Mouse (Mus musculus) hindbrain, embryonic 14.5 days (tissue): ENCODE measurements around the gene Cisd3. TPM values are rescaled to one million over a fixed set of nuclear protein-coding genes. Genes with fewer than 3 reads are reported as not detected.
"Not testable (repeated sequence)": the region's sequence is repeated elsewhere in the genome, so short reads cannot be mapped to it uniquely, and the experiment has no call there.

Experiments
- ATAC-seq: fragments of 200-750 bp; cut with Nextera tagmentation; 2 replicates; pipeline ENCODE4 v1.8.0; 2017; ENCODE audit warnings: moderate number of reproducible peaks, mild to moderate bottlenecking, moderate TSS enrichment, moderate library complexity; ENCODE audit not compliant: low FRiP score
- DNase-seq: peaks from one replicate; pipeline ENCODE4 v3.0.0-alpha.2; 2015; ENCODE audit warnings: low spot score
- H3K27ac ChIP-seq: fragments of 300-500 bp; sonication (generic); 2 replicates; pipeline ENCODE4 v1.5.1; 2014; ENCODE audit warnings: mild to moderate bottlenecking, moderate library complexity
- H3K27me3 ChIP-seq: fragments of 300-500 bp; sonication (generic); 2 replicates; pipeline ENCODE4 v1.6.1; 2014; ENCODE audit warnings: mild to moderate bottlenecking, low read length, mixed read lengths; ENCODE audit not compliant: control insufficient read depth, insufficient read depth
- H3K36me3 ChIP-seq: fragments of 300-500 bp; sonication (generic); replicated peaks from 2 replicates; pipeline ENCODE4 v1.6.1; 2014; ENCODE audit not compliant: control insufficient read depth, insufficient read depth
- H3K4me1 ChIP-seq: fragments of 300-500 bp; sonication (generic); replicated peaks from 2 replicates; pipeline ENCODE4 v1.6.1; 2014; ENCODE audit warnings: antibody characterized with exemption, low read length, mixed read lengths; ENCODE audit not compliant: control insufficient read depth, insufficient read depth
- H3K4me2 ChIP-seq: fragments of 300-500 bp; sonication (generic); replicated peaks from 2 replicates; pipeline ENCODE4 v1.6.1; 2014; ENCODE audit warnings: mild to moderate bottlenecking, moderate library complexity
- H3K4me3 ChIP-seq: fragments of 300-500 bp; sonication (generic); replicated peaks from 2 replicates; pipeline ENCODE4 v1.5.1; 2014; ENCODE audit warnings: mild to moderate bottlenecking, low read length
- H3K9ac ChIP-seq: fragments of 300-500 bp; sonication (generic); 2 replicates; pipeline ENCODE4 v1.6.1; 2014
- H3K9me3 ChIP-seq: fragments of 300-500 bp; sonication (generic); 2 replicates; pipeline ENCODE4 v1.6.1; 2016; ENCODE audit warnings: low read length; ENCODE audit not compliant: control insufficient read depth
- WGBS: fragments of 180-500 bp; shearing (Covaris S2); extraction: QIAGEN DNeasy Blood & Tissue Kit; methylation state at CpG from one replicate; pipeline ENCODE4 v1.1.7; 2014; 5-methylcytosine and 5-hydroxymethylcytosine counted together
- microRNA-seq: library from miRNA; unstranded; fragments of <30 nt; microRNA quantifications from one replicate; pipeline ENCODE4, GENCODE M21; 2016
- polyA plus RNA-seq: library from polyadenylated mRNA; unstranded; fragments of >200 nt; fragmentation: Nextera tagmentation; extraction: Ambion mirVana; gene quantifications from 2 replicates; pipeline ENCODE4 v1.2.1, GENCODE M21; 2014

Gene Cisd3
- polyA plus RNA-seq, 1 experiment from 2014 or later: 27.7 TPM

DNA sequence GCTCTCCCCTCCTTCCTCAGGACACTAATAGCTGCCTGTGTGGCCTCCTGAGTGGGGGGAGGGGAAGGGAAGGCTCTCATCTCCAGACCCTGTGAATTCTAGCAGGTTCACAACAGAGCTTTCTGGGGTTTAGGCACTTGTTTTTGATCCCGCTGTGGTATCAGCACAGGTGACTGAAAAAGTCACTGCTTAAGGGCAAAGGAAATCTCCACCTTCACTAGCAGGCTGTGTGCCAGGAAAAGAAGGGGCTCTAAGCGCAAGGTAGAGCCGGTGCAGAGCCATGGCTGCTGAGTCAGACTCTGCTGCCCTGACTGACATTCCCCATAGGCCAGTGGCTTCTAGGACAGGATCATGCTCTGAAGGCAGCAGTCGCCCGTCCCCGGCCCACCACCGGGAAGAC, 43.1 kb downstream of the Cisd3 start:
- Histone ChIP-seq H3K9ac (no peak overlapping the region), H3K27me3 (no peaks in the 10 kb centered on the region), H3K4me1 (no peaks in the 10 kb centered on the region), H3K4me2 (no peak overlapping the region), H3K27ac (no peak overlapping the region), H3K4me3 (no peak overlapping the region), H3K36me3 (peaks cover 82% of the 10 kb centered on the region), H3K9me3 (no peaks in the 10 kb centered on the region)
- DNase-seq: no peak
- no peak for ATAC-seq
- WGBS: 94% methylated on average over 7 of the region's 7 CpGs

DNA sequence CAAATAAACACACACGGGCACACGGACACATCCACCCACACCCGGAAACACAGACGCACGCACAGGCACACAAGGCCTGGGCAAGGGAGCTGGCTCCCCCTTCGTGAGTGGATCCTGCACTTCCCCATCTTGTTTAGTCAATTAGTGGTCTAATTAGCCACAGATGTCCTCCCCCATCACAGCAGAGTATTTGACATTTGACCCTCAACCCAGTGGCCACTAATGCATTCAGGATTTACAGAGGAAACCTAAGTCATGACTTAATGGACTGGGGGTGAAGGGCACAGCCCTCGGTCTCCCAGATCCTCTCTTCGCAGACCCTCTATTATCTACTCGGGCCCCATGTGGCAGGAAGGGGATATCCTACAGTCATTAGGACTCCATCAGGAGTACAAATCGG, 48.1 kb downstream of the Cisd3 start:
- ATAC-seq (no peak), DNase-seq (no peak)
- Histone ChIP-seq H3K9me3 (no peaks in the 10 kb centered on the region), H3K27ac (no peak overlapping the region), H3K4me3 (no peak overlapping the region), H3K36me3 (peaks cover 34% of the 10 kb centered on the region), H3K27me3 (no peaks in the 10 kb centered on the region), H3K4me2 (no peak overlapping the region), H3K9ac (no peak overlapping the region), H3K4me1 (no peaks in the 10 kb centered on the region)
- WGBS: 58% methylated on average over 10 of the region's 10 CpGs

DNA sequence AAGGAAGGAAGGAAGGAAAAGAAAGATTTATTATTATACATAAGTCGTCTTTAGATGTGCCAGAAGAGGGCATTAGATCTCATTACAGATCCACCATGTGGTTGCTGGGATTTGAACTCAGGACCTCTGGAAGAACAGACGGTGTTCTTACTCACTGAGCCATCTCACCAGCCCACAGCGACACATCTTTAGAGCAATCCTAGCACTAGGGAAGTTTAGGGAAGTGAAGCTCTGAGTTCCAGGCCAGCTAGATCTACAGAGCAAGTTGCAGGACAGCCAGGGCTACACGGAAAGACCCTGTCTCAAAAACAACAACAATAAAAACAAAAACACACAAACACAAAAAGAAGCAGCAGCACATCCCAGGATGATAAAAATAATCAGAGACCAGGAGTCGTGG, 49.2 kb downstream of the Cisd3 start:
- not testable (repeated sequence) for H3K27me3 ChIP-seq, ATAC-seq, H3K4me1 ChIP-seq, H3K9me3 ChIP-seq, DNase-seq, H3K9ac ChIP-seq, H3K27ac ChIP-seq, H3K4me3 ChIP-seq, H3K4me2 ChIP-seq
- peaks cover 23% of the 10 kb centered on the region for H3K36me3 ChIP-seq
- 89% methylated on average over 5 of the region's 5 CpGs for WGBS

DNA sequence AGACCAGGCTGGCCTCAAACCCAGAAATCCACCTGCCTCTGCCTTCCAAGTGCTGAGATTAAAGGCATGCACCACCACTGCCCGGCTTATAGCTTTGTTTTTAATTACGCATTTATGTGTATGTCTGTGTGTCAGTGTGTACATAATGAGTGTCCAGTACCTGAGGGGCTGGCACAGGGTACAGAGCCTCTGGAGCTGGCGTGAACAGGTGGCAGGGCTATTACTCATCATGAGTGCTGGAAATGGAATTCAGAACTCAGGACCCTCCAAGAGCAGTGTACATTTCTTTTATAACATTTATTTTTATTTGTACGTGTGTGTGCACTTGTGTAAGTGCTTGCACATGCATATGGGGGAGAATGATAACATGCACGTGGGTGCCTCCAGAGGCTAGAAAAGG, 51.0 kb downstream of the Cisd3 start:
- 94% methylated on average over 5 of the region's 5 CpGs for whole genome bisulfite sequencing
- DNase-seq (no peak), ATAC-seq (no peak)
- H3K27ac ChIP-seq: no peak overlapping the region
- H3K27me3 ChIP-seq: no peaks in the 10 kb centered on the region
- H3K36me3 ChIP-seq: peaks cover 7% of the 10 kb centered on the region
- H3K9me3 ChIP-seq: no peaks in the 10 kb centered on the region
- H3K4me1 ChIP-seq: peaks cover 12% of the 10 kb centered on the region; the same call in 1 of the 2 replicates
- H3K9ac ChIP-seq: no peak overlapping the region
- no peak overlapping the region for H3K4me3 ChIP-seq
- H3K4me2 ChIP-seq: no peak overlapping the region

DNA sequence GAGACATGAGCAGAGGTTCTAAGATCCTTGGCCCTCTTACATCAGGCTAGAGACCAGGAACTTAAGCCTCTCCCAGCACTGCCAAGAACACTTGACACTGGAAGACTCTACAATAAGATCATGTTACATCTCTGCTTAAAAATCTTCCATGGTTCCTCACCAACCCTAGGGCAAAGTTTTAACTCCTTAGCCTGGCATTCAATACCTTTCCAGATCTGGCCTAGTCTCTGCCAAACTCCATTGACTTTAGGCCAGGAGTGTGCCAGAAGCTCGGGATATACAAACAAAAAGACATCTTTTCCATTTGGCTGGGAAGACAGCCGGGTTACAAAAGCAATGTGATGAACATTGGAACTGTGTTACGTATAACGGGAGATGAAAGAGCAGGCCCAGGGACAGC, 52.0 kb downstream of the Cisd3 start:
- Histone ChIP-seq H3K4me1 (peaks cover 20% of the 10 kb centered on the region), H3K27ac (no peak overlapping the region), H3K36me3 (no peaks in the 10 kb centered on the region; the same call in 1 of the 2 replicates), H3K4me2 (no peak overlapping the region), H3K9ac (no peak overlapping the region), H3K9me3 (no peaks in the 10 kb centered on the region), H3K27me3 (no peaks in the 10 kb centered on the region), H3K4me3 (no peak overlapping the region)
- ATAC-seq (no peak), DNase-seq (no peak)
- 61% methylated on average over 4 of the region's 4 CpGs for WGBS

Small RNAs within 50 kb of the gene (microRNA-seq; reads per million reads assigned to microRNA genes)
- not detected for gene Gm24158
- not detected for gene Mir6927

Other genes with a start within 250 kb of the Cisd3 start
- 0.41 TPM in 1 of 2 replicates, not detected in the other for gene 4933428G20Rik, start 185.5 kb upstream of the Cisd3 start, polyA plus RNA-seq
- gene Srcin1, start 109.6 kb upstream of the Cisd3 start, polyA plus RNA-seq: 9.1 and 11.8 TPM in 2 replicates
- 1.8 and 2.6 TPM in 2 replicates for gene Epop, start 56.1 kb upstream of the Cisd3 start, polyA plus RNA-seq
- 5.0 TPM in 2 replicates for gene Mllt6, start 22.4 kb upstream of the Cisd3 start, polyA plus RNA-seq
- gene Pcgf2, start 14.7 kb downstream of the Cisd3 start, polyA plus RNA-seq: 22.0 and 23.4 TPM in 2 replicates
- 436 and 489 TPM in 2 replicates for gene Psmb3, start 17.6 kb downstream of the Cisd3 start, polyA plus RNA-seq
- 5.2 and 5.9 TPM in 2 replicates for gene Pip4k2b, start 58.9 kb downstream of the Cisd3 start, polyA plus RNA-seq
- 8.1 and 11.2 TPM in 2 replicates for gene Cwc25, start 80.7 kb downstream of the Cisd3 start, polyA plus RNA-seq
- gene 1700001P01Rik, start 90.1 kb downstream of the Cisd3 start, polyA plus RNA-seq: 0.68 TPM in 1 of 2 replicates, not detected in the other
- 324 and 419 TPM in 2 replicates for gene Rpl23, start 96.6 kb downstream of the Cisd3 start, polyA plus RNA-seq
- gene Lasp1, start 113.2 kb downstream of the Cisd3 start, polyA plus RNA-seq: 110 and 126 TPM in 2 replicates
- gene B230217C12Rik, start 155.0 kb downstream of the Cisd3 start, polyA plus RNA-seq: 38.2 and 38.8 TPM in 2 replicates
- gene Fbxo47, start 198.3 kb downstream of the Cisd3 start, polyA plus RNA-seq: 0.37 and 0.72 TPM in 2 replicates